Mouse (Mus musculus): ENCODE measurements around the gene Erh.

GRCm38 (mm10) chr12:80653951-80654658, 10.0 kb upstream of the Erh start:
- TF ChIP-seq CTCF (IDR thresholded peaks at IDR 0.05; ENCODE audit: borderline replicate concordance, control insufficient read depth, extremely low read depth, insufficient read depth, low read length, poor library complexity) (no peak), POLR2A (IDR thresholded peaks at IDR 0.05; ENCODE audit: control insufficient read depth, extremely low read depth, insufficient read depth, low read length, poor library complexity) (no peak)

Measured in thymus, adult 2 months (tissue).